Mouse (Mus musculus) layer of hippocampus, postnatal 14 days (tissue): ENCODE data around the gene Vsig2. TPM values are rescaled to one million over a fixed set of nuclear protein-coding genes. Genes with fewer than 3 reads are reported as not detected.

Experiments used
- DNase-seq, 2 experiments: peaks; one replicate each; pipeline ENCODE4 v3.0.0; 2021 to 2022; ENCODE audit warnings: low spot score in 2 of 2, mixed read lengths in 1 of 2
- total RNA-seq, 2 experiments: library from RNA; stranded (reverse); gene quantifications; 2 replicates each; pipeline ENCODE4 v1.2.3; 2021

Vsig2 gene
- total RNA-seq, 2 experiments from 2014 or later = 3.5 to 6.2 TPM

GRCm38 (mm10) chr9:37530888-37531705 is 8.0 kb upstream of the Vsig2 start:
- no peak for DNase-seq

GRCm38 (mm10) chr9:37536851-37537250 is 2.2 kb upstream of the Vsig2 start:
- DNase-seq = no peak

- no peak for DNase-seq
Measured at GRCm38 (mm10) chr9:37537658-37538250, 1.3 kb upstream of the Vsig2 start.

DNA sequence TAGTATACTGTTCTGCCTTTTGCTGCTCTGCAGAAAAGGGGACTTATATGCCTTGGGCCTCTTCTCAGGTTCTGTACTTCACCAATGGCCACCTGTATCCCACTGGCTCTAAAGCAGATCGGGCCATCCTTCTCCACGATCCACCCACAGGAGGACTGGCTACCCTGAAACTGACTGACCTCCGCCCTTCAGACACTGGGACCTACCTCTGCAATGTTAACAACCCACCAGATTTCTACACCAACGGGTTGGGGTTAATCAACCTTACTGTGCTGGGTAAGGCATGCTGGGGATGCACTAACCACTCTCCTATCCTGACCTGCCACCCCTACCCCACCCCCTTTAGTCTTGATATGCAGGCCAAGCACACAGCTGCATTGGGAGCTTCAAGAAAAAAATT is 1.2 kb downstream of the Vsig2 start:
- DNase-seq = no peak

DNA sequence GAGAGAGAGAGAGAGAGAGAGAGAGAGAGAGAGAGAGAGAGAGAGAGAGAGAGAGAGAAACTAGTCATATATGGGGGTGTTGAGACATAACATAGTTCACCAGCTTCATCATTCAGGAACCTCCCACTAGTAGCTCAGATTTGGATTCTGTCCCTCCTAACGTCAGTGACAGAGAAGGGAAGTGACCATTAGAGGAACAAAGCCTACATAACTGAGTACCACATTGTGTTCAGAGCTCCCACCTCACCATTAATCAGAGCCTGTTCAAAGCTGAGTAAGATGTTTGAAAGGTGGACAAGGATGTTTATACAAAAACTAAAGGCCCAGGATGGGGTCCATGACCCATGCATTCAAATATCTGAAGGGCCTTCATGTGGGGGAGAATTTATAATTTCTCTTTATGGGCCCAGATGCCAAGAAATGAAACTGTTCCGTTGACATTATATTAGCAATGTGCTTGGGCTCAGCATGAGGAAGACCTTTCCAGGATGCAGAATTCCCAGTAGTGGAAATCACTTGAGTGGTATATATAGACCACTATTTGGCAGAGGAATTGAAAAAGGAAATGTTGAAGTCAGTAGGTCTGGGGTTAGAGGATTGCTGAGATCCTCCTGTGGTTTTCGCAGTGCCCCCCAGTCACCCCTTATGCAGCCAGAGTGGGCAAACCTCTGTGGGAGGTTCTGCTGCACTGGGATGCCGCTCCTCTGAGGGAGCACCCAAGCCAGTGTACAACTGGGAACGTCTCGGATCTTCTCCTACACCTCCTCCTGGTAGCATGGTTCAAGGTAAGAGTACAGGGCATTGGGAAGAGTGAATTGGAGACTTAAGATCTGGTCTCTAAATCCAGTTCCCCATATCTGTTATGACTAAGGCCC is 1.9 kb downstream of the Vsig2 start:
- no peak for DNase-seq

DNA sequence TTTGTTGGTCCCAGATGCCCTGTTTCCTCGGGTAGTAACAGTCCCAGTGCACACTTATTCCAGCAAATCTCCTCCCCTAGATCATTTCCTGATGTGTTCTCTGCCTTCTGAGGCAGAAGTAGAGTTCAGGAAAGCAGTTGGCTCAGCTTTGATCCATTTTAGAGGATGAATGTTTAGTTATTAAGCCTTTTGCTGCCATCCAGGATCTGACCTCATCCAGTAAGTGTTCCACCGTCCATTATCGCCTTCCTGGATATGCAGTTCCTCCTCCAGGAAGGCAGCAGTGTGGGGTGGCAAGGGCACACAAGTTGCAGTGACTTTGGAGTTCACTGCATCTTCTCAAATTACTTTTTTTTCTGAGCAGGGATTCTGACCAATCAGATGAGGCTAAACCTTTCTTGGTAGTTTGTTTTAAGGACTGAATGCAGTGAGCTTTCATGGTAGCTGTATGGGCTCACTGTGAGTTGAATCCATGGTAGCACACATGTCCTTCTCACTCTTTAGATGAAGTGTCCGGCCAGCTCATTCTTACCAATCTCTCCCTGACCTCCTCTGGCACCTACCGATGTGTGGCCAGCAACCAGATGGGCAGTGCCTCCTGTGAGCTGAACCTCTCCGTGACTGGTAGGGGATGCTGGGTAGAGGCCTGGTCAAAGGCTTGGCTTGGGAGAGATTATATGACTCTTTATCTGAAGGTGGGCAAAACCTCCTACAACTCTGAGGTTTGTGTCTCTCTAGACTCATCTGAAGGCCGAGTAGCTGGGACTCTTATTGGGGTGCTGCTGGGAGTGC is 3.0 kb downstream of the Vsig2 start:
- DNase-seq = no peak

GRCm38 (mm10) chr9:37543869-37544440 is 4.9 kb downstream of the Vsig2 start:
- DNase-seq = no peak

- DNase-seq = peak; percentile 70 to 78
Measured at GRCm38 (mm10) chr9:37544447-37545165, 5.6 kb downstream of the Vsig2 start.

- no peak for DNase-seq
Measured at GRCm38 (mm10) chr9:37545166-37545610, 6.1 kb downstream of the Vsig2 start.

- DNase-seq = no peak
Measured at GRCm38 (mm10) chr9:37545847-37546452, 6.9 kb downstream of the Vsig2 start.

GRCm38 (mm10) chr9:37546889-37547288 is 7.8 kb downstream of the Vsig2 start:
- DNase-seq = no peak

GRCm38 (mm10) chr9:37550435-37550834 is 11.4 kb downstream of the Vsig2 start:
- DNase-seq = no peak

DNA sequence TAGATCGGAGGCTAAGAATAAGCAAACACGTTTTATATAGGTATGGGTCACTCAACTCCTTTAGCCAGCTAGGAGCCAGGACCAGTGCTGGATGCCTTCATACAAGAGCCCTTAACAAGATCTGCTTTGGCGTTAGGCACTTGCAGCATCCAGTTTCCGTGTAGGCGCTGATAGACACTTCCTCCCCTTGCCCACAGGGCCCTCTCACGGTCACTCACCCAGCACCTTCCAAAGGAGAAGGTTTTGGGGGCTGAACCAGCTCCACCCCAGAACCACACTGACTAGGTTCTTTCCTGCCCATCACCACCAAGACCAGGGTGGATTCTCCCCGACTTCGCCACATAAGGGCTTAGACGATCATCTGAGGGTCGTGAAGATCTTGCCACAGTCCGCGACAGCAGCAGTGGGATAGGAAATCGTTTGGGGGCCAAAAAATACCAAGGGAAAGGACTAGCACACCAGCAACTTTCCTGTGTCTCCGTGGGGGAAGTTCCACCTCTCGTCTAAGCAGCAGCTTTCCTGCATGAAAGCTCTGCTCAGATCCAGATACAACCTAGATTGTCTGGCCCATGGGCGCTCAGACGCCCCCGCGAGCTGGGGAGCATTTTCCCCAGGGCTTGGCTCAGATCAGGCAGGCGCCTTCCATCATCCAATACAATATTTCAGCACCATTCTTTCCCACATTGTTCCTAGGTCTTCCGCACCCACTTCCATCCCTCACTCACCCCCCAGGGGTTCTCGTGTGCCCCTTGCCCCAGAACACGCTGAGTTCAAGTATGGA is 12.9 kb downstream of the Vsig2 start:
- DNase-seq = no peak

DNA sequence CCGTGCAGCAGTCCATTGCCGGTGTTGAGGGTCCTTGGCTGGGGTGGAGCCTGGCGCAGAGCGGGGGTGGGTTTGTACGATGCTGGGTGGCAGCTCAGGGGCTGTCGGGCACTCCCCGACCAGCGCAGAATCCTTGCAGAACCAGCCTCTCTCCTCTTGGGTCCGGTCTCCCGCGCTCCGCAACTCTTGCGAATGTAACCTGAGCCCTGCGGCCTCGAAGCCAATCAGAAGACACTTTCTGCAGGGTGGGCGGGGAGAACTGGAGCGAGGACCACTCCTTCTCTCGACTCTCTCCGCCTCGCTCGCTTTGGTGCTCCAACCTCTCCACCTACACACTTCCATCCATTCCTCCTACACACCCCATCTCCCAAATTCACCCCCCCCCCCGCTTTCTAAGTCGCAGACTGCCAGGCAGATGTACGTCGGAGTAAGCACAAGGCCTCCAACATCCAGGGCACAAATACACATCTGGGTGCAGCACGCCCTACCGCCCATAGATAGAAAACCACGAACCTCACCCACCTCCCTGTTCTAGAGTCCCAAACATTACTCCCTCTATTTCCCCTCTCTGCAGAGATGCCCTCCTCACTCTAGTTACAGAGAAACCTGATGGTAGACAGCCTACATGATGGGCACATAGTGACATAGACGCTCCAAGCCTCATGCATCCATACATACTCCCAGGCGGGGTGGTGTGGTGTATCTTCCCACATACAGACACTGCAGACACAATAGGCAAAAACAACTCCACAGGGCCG is 13.7 kb downstream of the Vsig2 start, which contains the start of gene Nrgn:
Nrgn (minus strand) TSS at position 369 of the 758 bp plus-strand sequence.
- peak; percentile 79 to 89 for DNase-seq

DNA sequence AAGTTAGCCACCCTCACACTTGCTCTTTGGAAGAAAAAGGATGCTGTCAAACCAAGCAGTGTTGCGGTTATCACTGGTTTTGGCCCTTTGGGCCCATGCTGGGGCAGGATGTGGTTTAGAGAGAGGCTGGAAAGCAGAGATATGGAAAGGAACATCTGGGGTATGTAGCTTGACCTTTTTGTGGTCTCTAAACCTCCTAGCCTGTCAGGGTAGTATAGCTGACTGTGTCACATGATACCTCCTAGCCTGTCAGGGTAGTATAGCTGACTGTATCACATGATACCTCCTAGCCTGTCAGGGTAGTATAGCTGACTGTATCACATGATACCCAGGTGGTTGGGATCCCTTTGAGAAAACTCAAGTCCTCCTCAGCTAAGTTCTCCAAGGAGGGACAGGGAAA is 15.2 kb downstream of the Vsig2 start:
- DNase-seq = no peak

DNA sequence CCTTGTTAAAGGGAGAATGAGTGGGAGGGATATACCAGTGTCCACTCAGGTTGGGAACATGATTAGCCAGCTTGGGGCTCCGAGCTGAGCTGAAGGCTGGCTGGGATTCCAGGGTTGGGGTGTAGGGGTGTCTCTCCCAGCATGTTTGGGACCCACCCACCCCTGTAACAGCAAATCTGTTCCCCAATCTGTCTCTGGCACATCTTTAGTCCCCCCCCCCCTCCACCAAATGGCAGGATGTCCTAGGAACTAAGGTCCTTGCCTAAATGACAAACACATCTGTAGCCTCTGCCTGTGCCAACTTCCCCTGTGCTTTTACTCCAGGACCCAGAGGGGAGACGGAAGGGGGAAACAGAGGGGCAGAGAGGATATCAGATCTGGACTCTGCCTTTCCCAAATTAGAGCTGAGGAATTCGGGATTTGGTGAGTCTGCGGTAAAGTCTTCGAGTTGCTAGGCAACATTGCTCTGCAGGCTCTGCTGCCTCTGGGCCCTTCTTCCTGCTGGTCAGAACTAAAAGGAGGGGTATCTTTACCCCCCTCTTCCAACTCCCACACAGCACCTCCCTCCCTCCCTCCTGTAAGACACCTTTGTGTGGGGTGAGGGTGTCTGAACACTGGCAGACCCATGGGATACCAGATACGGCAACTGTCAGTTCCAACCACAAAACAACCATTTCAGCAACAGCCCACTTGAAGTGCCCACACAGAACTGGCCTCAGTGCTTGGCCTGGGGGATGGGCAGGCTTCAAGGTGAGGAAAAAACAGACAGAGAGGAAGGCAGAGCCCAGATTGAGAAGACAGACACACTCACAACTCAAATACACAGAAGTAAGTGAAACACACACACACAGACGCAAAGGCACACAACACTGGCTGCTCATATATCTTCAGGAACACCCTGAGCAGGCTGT is 16.0 kb downstream of the Vsig2 start, which contains the start of gene Siae:
Siae (plus strand) TSS at position 861 of the 911 bp plus-strand sequence.
- DNase-seq = no peak

DNA sequence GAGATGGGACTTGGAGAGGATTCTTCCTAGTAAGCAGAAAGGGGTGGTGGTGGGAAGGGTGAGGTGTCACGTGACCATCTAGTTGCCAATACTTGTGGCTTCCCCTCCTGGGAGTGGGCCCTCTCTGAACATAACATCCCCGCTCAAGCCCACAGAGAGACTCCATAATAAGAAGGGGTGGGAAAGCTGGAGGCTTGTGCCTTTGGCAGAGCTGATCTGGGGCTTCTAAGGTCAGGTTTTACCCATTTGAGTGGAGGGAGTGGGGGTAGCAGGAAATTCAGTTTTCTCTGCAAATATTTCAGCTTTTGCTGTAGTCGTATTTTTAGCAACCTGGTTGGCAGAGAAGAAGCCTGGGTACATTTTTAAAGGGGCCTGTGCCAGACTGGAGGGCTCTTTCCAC is 17.3 kb downstream of the Vsig2 start:
- DNase-seq = peak in 1 of 2 experiments; percentile 67
